Comparison of ENCODE assay signal across 8 mouse cellular contexts in genomic region chr4:141958614-141959375, GRCm38 (mm10). TPM values are rescaled to one million over a fixed set of nuclear protein-coding genes. Genes with fewer than 3 reads are reported as not detected.
DNase-seq lines count a peak whose midpoint lies in the region; ATAC-seq lines count a peak whose summit lies in the region.

No protein-coding gene starts in this region.

- 0 out of 2 replicates have a peak, but pooled peaks cover 4% of the 10 kb centered on the region for H3K27me3 ChIP-seq in embryonic facial prominence, embryonic 12.5 days

- 0 out of 2 replicates have a peak, but pooled peaks have one; percentile 32 for ATAC-seq in embryonic facial prominence, embryonic 12.5 days (ENCODE audit: insufficient number of reproducible peaks, insufficient read depth, low FRiP score, low TSS enrichment)

- no peaks in the 10 kb centered on the region for H3K36me3 ChIP-seq in embryonic facial prominence, embryonic 12.5 days

- H3K4me1 ChIP-seq in embryonic facial prominence, embryonic 12.5 days = peaks cover 16% of the 10 kb centered on the region; the same call in 1 of the 2 replicates

- WGBS in embryonic facial prominence, embryonic 12.5 days = 54% methylated on average over 7 of the region's 7 CpGs

- H3K4me3 ChIP-seq in embryonic facial prominence, embryonic 12.5 days = no peak overlapping the region

- DNase-seq in left cerebral cortex, postnatal 36 days (ENCODE audit: low spot score in 2 of 2) = peak; percentile 16 to 33
- DNase-seq in left cerebral cortex, adult 11 months (ENCODE audit: low spot score) = no peak
- peak; percentile 21 for DNase-seq in heart, postnatal 4 days
- DNase-seq in lung, postnatal 14 days = peak; percentile 33
- DNase-seq in cerebellum, postnatal 36 days = no peak
- DNase-seq in urinary bladder, postnatal 10 days (ENCODE audit: low spot score) = no peak
- no peak for DNase-seq in cerebellum, postnatal 10 days

- H3K9ac ChIP-seq in embryonic facial prominence, embryonic 12.5 days = no peak overlapping the region

- H3K27ac ChIP-seq in embryonic facial prominence, embryonic 12.5 days = no peak overlapping the region

- intact Hi-C loops in left cerebral cortex, postnatal 36 days (cut with DNase I) = loop anchor here (1.0 to 5.0 kb wide), 2 partner anchors 81 to 101 kb away; no protein-coding TSS in a partner anchor

- H3K9me3 ChIP-seq in embryonic facial prominence, embryonic 12.5 days = no peaks in the 10 kb centered on the region

- no peak overlapping the region for H3K4me2 ChIP-seq in embryonic facial prominence, embryonic 12.5 days (replicated peaks)

RNA-seq across cellular contexts. Expression of gene Fhad1, which starts 56.1 kb away (rescaled TPM):
- total RNA-seq in left cerebral cortex, postnatal 36 days (2021) = 10 to 100 TPM in 1 of 2 experiments, 1 to 10 TPM in 1; 5.1 to 10.8 TPM
- polyA plus RNA-seq in embryonic facial prominence, embryonic 12.5 days (2016; fragmentation: Nextera tagmentation; extraction: Ambion mirVana) = 1.9 and 2.2 TPM in 2 replicates
- 1 to 10 TPM; 1.2 to 1.4 TPM for total RNA-seq in heart, postnatal 4 days (2021)

Comparison
In these comparisons a context has a peak if more than half of its experiments do, and no peak if none do; other contexts are left out.
1. DNase-seq: peak in left cerebral cortex, postnatal 36 days (2 of 2), heart, postnatal 4 days (single experiment) and lung, postnatal 14 days (single experiment); none in left cerebral cortex, adult 11 months (single experiment), cerebellum, postnatal 36 days (0 of 2), urinary bladder, postnatal 10 days (single experiment) and cerebellum, postnatal 10 days (0 of 2).